17 mouse cellular contexts compared by ENCODE assay signal in the genomic region with DNA sequence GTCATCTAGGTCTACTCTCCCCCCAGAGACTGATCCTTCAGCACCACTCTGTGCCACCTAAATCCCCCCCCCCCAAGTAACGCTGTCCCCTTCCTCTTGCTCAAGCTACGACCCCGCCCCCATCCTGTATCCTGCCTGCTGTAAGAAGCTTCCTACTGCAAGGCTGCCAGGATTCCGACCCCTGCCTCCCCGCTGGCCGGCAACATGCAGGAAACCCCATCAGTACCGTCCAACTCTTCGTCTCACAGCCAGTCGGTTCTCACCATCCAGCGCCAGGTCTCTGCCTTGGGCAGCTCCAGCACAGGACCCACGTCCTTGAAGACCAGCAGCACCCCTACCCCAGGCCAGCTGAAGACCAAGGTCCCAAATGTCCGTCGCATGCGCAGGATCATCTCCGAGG. TPM values are rescaled to one million over a fixed set of nuclear protein-coding genes. Genes with fewer than 3 reads are reported as not detected.
"Had no signal": no experiment of that assay in that cellular context is flagged by ENCODE, and none has a peak within 500 bp of the region (broad histone marks: within the 10 kb centered on the region; RNA-seq: fewer than 3 reads in every experiment).

No protein-coding gene starts in this region.

- H3K4me3 ChIP-seq: neural tube, embryonic 13.5 days; neural tube, embryonic 15.5 days; stomach, embryonic 15.5 days had no signal

- H3K9ac ChIP-seq: neural tube, embryonic 13.5 days; neural tube, embryonic 15.5 days; stomach, embryonic 15.5 days had no signal

- H3K4me2 ChIP-seq: neural tube, embryonic 13.5 days; neural tube, embryonic 15.5 days; stomach, embryonic 15.5 days had no signal

- H3K4me1 ChIP-seq: neural tube, embryonic 15.5 days; stomach, embryonic 15.5 days had no signal

- DNase-seq: retina, postnatal 1 day; right cerebral cortex, adult 18-20 months; right cerebral cortex, postnatal 14 days; right cerebral cortex, postnatal 25 days; right cerebral cortex, postnatal 4 days; spleen, adult 18-20 months; thymus, adult 18-20 months; thymus, adult 2 months; thymus, postnatal 14 days; thymus, postnatal 25 days; thymus, postnatal 36 days; thymus, postnatal 4 days had no signal

- H3K36me3 ChIP-seq: neural tube, embryonic 13.5 days; neural tube, embryonic 15.5 days; stomach, embryonic 15.5 days had no signal

- H3K9me3 ChIP-seq: neural tube, embryonic 13.5 days; neural tube, embryonic 15.5 days; stomach, embryonic 15.5 days had no signal

- H3K27ac ChIP-seq: neural tube, embryonic 13.5 days; neural tube, embryonic 15.5 days; stomach, embryonic 15.5 days; stomach, postnatal 0 days had no signal

RNA-seq across cellular contexts. Expression of gene Tcte1, which starts 9.7 kb away (rescaled TPM):
- polyA plus RNA-seq: urinary bladder, adult 2 months had no signal
